14 mouse cellular contexts compared by ENCODE assay signal in the genomic region with DNA sequence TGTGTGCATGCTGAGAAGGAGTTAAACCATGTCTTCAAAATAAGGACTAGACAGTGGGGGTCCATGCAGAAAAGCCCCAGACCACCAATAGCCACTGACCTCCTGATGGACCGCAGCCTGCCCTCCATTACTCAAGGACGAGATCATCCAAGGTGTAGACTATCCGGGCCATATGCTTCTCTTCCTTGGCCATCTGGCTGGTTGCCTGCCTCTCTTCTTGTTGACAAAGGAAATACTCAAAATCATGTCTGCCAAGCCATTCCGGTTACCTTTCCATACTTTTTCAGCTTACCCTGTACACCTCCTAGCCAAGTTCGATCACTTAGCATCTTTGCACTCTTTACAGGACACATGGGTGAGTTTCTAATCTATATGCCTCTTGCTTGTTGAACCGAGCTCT.
"Had no signal": no experiment of that assay in that cellular context is flagged by ENCODE, and none has a peak within 500 bp of the region (broad histone marks: within the 10 kb centered on the region; RNA-seq: fewer than 3 reads in every experiment).

No protein-coding gene starts in this region.

- H3K4me1 ChIP-seq: limb, embryonic 15.5 days; liver, embryonic 12.5 days; megakaryocyte, embryonic 14.5 days; midbrain, embryonic 12.5 days; neural tube, embryonic 15.5 days had no signal

- H3K4me2 ChIP-seq: limb, embryonic 15.5 days; liver, embryonic 12.5 days; lung, embryonic 14.5 days; midbrain, embryonic 12.5 days; neural tube, embryonic 15.5 days had no signal

- H3K36me3 ChIP-seq: limb, embryonic 15.5 days; liver, embryonic 12.5 days; midbrain, embryonic 12.5 days; neural tube, embryonic 15.5 days had no signal

- H3K27ac ChIP-seq: limb, embryonic 15.5 days; liver, embryonic 12.5 days; macrophage; midbrain, embryonic 12.5 days; neural tube, embryonic 15.5 days; stomach, postnatal 0 days had no signal

- H3K27me3 ChIP-seq: limb, embryonic 15.5 days; liver, embryonic 12.5 days; megakaryocyte, embryonic 14.5 days; neural tube, embryonic 15.5 days had no signal

- H3K9ac ChIP-seq: limb, embryonic 15.5 days; liver, embryonic 12.5 days; lung, embryonic 14.5 days; midbrain, embryonic 12.5 days; neural tube, embryonic 15.5 days had no signal

- H3K9me3 ChIP-seq: limb, embryonic 15.5 days; liver, embryonic 12.5 days; midbrain, embryonic 12.5 days; neural tube, embryonic 15.5 days had no signal

- H3K4me3 ChIP-seq: limb, embryonic 15.5 days; liver, embryonic 12.5 days; megakaryocyte, embryonic 14.5 days; midbrain, embryonic 12.5 days; neural tube, embryonic 15.5 days had no signal

- DNase-seq: kidney, postnatal 10 days; layer of hippocampus, postnatal 36 days; lung, embryonic 14.5 days; lung, postnatal 10 days; right cerebral cortex, adult 18-20 months; right cerebral cortex, postnatal 25 days; thymus, postnatal 14 days had no signal
